Mouse (Mus musculus): ENCODE data around the gene Olfr884. TPM values are rescaled to one million over a fixed set of nuclear protein-coding genes. Genes with fewer than 3 reads are reported as not detected.

Gene Olfr884
- polyA plus RNA-seq (2015; fragmentation: Illumina TruSeq; extraction: RNeasy Lipid Tissue Mini Kit (QIAGEN cat#74804); ENCODE audit: low read depth, low replicate concordance), result not detected

GRCm38 (mm10) chr9:38046255-38046654, at the start of gene Olfr884:
TSS of gene Olfr884 (plus strand) at chr9:38046555.

DNA sequence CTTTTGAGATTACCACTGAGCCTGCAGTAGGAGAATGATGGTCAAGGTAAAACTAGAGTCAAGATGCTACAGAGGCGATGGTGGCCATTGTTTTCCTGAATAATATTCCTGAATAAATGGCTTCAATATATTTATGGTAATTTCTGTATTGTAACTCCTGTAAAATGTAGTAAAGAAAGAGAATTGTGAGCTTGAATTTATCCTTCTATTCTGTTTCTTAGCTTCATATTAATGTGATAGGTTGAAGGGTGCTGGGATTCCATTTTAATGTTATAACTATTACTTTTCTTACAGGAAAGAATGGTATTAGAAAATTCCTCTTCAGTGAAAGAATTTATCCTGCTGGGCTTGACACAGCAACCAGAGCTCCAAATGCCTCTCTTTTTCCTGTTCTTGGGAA, 20.8 kb upstream of the Olfr884 start, which contains the start of gene Olfr883:
Gene Olfr883 (plus strand): TSS at position 301 of the 400 bp plus-strand sequence.

GRCm38 (mm10) chr9:38061022-38061421, 14.7 kb downstream of the Olfr884 start, which contains the start of gene Olfr885:
TSS of gene Olfr885 (plus strand) at chr9:38061322.

GRCm38 (mm10) chr9:38083772-38084171, 37.4 kb downstream of the Olfr884 start, which contains the start of gene Olfr887:
TSS of gene Olfr887 (plus strand) at chr9:38084072.

Other genes with a start within 250 kb of the Olfr884 start
- not detected for gene Olfr876, start 243.5 kb upstream of the Olfr884 start, polyA plus RNA-seq (2015; fragmentation: Illumina TruSeq; extraction: RNeasy Lipid Tissue Mini Kit (QIAGEN cat#74804); ENCODE audit: low read depth, low replicate concordance)
- not detected for gene Olfr877, start 192.3 kb upstream of the Olfr884 start, polyA plus RNA-seq (2015; fragmentation: Illumina TruSeq; extraction: RNeasy Lipid Tissue Mini Kit (QIAGEN cat#74804); ENCODE audit: low read depth, low replicate concordance)
- not detected for gene Olfr145, start 149.8 kb upstream of the Olfr884 start, polyA plus RNA-seq (2015; fragmentation: Illumina TruSeq; extraction: RNeasy Lipid Tissue Mini Kit (QIAGEN cat#74804); ENCODE audit: low read depth, low replicate concordance)
- gene Olfr878, start 128.7 kb upstream of the Olfr884 start, polyA plus RNA-seq (2015; fragmentation: Illumina TruSeq; extraction: RNeasy Lipid Tissue Mini Kit (QIAGEN cat#74804); ENCODE audit: low read depth, low replicate concordance), result not detected
- gene Olfr881, start 54.7 kb upstream of the Olfr884 start, polyA plus RNA-seq (2015; fragmentation: Illumina TruSeq; extraction: RNeasy Lipid Tissue Mini Kit (QIAGEN cat#74804); ENCODE audit: low read depth, low replicate concordance), result not detected
- not detected for gene Olfr883, start 20.7 kb upstream of the Olfr884 start, polyA plus RNA-seq (2015; fragmentation: Illumina TruSeq; extraction: RNeasy Lipid Tissue Mini Kit (QIAGEN cat#74804); ENCODE audit: low read depth, low replicate concordance)
- not detected for gene Olfr885, start 14.8 kb downstream of the Olfr884 start, polyA plus RNA-seq (2015; fragmentation: Illumina TruSeq; extraction: RNeasy Lipid Tissue Mini Kit (QIAGEN cat#74804); ENCODE audit: low read depth, low replicate concordance)
- gene Olfr887, start 37.5 kb downstream of the Olfr884 start, polyA plus RNA-seq (2015; fragmentation: Illumina TruSeq; extraction: RNeasy Lipid Tissue Mini Kit (QIAGEN cat#74804); ENCODE audit: low read depth, low replicate concordance), result not detected
- gene Olfr888, start 61.6 kb downstream of the Olfr884 start, polyA plus RNA-seq (2015; fragmentation: Illumina TruSeq; extraction: RNeasy Lipid Tissue Mini Kit (QIAGEN cat#74804); ENCODE audit: low read depth, low replicate concordance), result not detected
- not detected for gene Olfr889, start 68.6 kb downstream of the Olfr884 start, polyA plus RNA-seq (2015; fragmentation: Illumina TruSeq; extraction: RNeasy Lipid Tissue Mini Kit (QIAGEN cat#74804); ENCODE audit: low read depth, low replicate concordance)
- gene Olfr890, start 96.0 kb downstream of the Olfr884 start, polyA plus RNA-seq (2015; fragmentation: Illumina TruSeq; extraction: RNeasy Lipid Tissue Mini Kit (QIAGEN cat#74804); ENCODE audit: low read depth, low replicate concordance), result not detected
- gene Olfr891, start 134.3 kb downstream of the Olfr884 start, polyA plus RNA-seq (2015; fragmentation: Illumina TruSeq; extraction: RNeasy Lipid Tissue Mini Kit (QIAGEN cat#74804); ENCODE audit: low read depth, low replicate concordance), result not detected
- not detected for gene Olfr893, start 161.8 kb downstream of the Olfr884 start, polyA plus RNA-seq (2015; fragmentation: Illumina TruSeq; extraction: RNeasy Lipid Tissue Mini Kit (QIAGEN cat#74804); ENCODE audit: low read depth, low replicate concordance)
- not detected for gene Olfr894, start 171.5 kb downstream of the Olfr884 start, polyA plus RNA-seq (2015; fragmentation: Illumina TruSeq; extraction: RNeasy Lipid Tissue Mini Kit (QIAGEN cat#74804); ENCODE audit: low read depth, low replicate concordance)
- gene Olfr143, start 206.2 kb downstream of the Olfr884 start, polyA plus RNA-seq (2015; fragmentation: Illumina TruSeq; extraction: RNeasy Lipid Tissue Mini Kit (QIAGEN cat#74804); ENCODE audit: low read depth, low replicate concordance), result not detected
- gene Olfr895, start 221.3 kb downstream of the Olfr884 start, polyA plus RNA-seq (2015; fragmentation: Illumina TruSeq; extraction: RNeasy Lipid Tissue Mini Kit (QIAGEN cat#74804); ENCODE audit: low read depth, low replicate concordance), result not detected
- gene Olfr896-ps1, start 244.6 kb downstream of the Olfr884 start, polyA plus RNA-seq (2015; fragmentation: Illumina TruSeq; extraction: RNeasy Lipid Tissue Mini Kit (QIAGEN cat#74804); ENCODE audit: low read depth, low replicate concordance), result not detected